Mouse (Mus musculus): ENCODE data around the gene Socs7.
"Not testable (repeated sequence)": the region's sequence is repeated elsewhere in the genome, so short reads cannot be mapped to it uniquely, and the experiment has no call there.

Gene Socs7

DNA sequence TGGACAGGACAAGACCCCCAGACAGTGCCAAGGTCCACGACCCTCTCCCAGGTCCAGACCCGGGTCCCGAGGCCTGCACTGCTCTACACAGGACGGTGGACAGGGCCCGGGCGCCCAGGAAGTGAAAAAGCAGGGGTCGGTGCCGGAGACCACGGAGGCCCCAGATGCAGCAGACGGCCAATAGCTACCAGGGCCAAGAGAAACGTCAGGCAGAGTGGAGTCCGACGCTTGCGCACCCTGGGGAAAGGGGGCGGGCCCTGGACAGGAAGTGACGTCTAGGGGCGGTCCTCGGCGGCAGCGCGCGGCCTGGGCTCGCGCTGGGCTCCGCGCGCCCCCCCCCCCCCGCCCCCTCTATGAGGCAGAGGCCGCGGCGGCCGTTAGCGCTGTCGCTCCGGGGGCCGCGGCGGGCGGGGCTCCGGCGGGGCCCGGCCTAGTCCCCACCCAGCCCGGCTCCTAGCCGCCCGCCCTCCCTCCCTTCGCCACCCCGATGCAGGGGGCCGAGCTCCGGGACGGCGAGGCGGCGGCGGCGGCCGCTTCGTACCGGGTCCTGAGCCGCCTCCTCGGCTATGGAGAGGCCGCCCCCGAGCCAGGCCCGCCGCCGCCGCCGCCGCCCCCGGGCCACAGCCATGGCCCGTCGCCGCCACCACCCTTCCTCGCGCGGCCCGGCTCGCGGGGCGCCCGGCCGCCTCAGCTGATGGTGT is at the start of gene Socs7:
Gene Socs7, plus strand, starts transcription at position 604 of the 701 bp plus-strand sequence.
- DNase-seq (ENCODE audit: low spot score in 2 of 2), result peak; percentile 87 to 94

DNA sequence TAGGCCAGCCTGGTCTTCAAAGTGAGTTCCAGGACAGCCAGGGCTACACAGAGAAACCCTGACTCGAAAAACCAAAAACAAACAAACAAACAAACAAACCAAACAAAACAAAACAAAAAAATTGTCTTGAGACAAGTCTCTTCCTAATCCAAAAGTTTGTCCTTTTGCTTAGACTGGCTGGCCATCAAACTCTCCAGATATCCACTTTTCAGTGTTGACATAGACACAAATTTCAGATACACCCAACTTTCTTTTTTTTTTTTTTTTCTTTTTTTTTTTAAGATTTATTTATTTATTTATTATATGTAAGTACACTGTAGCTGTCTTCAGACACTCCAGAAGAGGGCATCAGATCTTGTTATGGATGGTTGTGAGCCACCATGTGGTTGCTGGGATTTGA is 49.5 kb upstream of the Socs7 start:
- not testable (repeated sequence) for DNase-seq (ENCODE audit: low spot score in 2 of 2)

DNA sequence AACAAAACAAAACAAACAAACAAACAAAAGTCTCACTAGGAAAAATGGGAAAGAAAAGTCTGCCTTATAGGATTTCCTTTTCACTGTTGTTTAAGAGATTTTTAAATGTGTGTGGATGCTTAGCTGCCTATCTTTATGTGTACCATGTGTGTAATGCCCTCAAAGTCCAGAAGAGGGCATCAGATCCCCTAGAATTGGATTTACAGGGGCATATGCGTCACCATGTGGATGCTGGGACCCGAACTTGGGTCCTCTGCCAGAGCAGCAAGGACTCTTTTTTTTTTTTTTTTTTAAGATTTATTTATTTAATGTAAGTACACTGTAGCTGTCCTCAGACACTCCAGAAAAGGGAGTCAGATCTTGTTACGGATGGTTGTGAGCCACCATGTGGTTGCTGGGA is 48.2 kb upstream of the Socs7 start:
- no peak for DNase-seq (ENCODE audit: low spot score in 2 of 2)

DNA sequence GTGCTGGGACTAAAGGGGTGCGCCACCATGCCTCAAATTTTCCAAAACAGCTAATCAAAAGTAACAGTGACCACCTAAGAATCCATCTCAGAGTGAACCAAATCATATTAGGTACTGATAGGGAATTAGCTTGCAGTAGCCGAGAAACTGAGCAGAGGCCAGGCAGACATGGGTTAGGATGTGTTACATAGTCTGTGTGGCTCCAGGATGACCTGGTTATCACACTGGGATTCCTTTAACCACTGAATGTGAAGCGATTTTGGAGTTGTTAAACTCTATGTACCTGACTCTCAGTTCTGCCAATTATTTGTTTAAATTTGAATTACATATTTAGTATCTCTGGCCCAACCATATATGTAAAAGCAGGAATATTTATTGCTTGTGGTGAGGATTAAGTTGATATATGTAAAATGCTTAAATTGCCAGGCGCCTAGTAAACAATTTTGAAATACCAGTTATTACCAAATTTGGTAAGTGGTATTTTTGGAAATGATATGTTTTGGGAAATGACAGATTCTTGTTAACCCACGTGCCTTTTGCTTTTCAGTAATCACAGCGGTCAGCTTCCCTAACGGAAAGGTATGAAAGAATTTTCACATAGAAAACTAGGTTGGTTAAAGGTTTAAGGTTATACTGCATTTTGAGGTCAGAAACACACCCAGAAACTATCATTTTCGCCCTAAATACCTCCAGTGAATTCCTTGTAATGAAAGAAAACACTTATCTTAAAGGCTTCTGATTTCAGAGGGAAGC is 47.4 kb upstream of the Socs7 start:
- no peak for DNase-seq (ENCODE audit: low spot score in 2 of 2)

DNA sequence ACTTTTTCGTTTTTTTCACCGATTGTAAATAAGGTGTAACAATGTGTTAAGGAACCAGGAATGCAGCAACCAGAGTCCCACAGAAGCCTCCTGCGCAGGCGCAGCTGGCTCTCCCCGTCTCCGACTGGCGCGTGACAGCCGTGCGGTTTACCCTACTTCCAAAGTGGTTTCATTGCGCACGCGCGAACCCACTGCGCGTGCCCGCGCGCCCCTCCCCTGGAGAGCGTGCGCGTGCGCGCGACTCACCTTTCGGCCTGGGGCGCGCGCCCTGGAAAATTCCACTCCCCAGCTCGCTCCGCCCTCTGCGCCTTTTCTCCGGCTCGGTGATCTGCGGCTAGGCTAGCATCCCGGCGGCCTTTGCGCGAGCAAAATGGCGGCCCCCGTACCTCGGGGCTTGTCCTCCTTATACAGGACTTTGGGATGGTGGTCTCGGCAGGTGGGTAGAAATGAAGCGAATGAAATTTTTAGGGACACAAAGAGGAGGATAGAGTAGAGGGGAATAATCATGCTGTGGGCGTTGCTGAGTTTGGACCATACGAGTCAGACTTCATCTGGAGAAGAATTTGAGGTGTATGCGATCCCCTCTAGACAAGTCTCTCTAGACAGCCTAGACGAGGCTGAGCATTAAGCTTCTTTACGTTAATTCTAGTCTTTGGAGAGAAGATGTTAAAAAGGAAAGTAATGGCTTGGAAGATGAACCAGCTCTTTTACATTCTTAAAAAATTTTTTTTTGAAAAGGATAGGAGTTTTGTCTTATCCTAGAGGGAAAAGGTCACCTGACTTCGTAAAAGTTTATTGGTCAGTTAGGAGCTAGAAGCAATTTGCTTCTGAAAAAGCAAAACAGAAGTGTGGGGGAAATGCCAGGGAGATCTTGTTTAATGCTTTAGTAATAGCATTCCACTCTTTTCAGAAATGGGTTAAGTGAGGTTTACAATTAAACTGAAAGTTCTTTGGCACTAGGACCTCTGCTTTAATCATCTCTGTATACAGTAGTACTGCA is 46.5 kb upstream of the Socs7 start, which contains the start of gene Mrpl45:
Gene Mrpl45, plus strand, starts transcription at position 213 of the 1,000 bp plus-strand sequence.
- DNase-seq (ENCODE audit: low spot score in 2 of 2), result peak; percentile 96 to 99

DNA sequence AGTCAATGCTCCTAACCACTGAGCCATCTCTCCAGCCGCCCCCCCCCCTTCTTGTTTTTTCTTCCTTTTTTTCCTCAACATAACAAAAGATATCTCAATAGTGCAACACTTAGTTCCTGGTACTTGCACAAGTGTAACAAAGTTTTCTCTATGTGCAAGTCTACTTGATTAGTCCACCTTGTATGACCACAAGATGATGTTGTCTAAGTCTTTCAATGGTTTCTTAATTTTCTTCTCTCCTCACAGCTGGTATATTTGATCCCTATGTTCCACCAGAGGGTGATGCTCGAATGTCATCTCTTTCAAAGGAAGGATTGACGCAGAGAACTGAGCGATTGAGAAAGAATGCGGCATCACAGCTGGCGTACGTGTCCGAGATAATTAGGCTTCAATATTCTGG is 41.2 kb upstream of the Socs7 start:
- DNase-seq (ENCODE audit: low spot score in 2 of 2), result no peak

DNA sequence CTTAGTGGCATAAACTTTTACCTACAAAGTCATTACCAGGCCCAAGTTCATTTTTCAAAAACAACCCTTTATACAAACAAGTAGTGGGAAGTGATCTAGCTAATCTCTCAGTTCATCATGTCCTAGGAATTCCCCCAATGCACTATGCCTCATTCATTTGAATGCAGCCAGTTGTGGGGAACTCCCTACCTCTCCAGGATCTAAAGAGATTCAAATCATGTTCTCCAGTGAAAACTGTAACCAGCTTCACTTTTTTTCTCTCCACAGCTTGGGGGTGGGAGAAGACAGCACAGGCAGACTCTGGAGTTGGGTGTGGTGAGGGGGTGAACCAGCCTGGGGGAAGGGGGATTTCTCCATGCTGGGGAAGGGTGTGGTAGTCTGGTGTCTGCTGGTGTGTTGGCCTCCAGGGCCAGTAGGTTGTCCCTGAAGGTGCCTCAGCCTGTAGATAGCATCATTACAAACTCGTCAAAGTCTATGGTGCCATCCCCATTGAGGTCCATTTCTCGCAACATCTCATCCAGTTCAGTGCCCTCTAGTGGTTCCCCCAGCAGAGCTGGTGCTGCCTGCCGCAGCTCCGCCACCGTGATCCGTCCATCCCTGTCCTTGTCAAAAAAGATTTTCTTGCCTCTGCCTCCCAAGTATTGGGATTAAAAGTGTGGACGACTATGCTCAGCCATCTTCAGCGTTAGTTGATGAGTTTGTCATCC is 40.3 kb upstream of the Socs7 start:
- not testable (repeated sequence) for DNase-seq (ENCODE audit: low spot score in 2 of 2)

DNA sequence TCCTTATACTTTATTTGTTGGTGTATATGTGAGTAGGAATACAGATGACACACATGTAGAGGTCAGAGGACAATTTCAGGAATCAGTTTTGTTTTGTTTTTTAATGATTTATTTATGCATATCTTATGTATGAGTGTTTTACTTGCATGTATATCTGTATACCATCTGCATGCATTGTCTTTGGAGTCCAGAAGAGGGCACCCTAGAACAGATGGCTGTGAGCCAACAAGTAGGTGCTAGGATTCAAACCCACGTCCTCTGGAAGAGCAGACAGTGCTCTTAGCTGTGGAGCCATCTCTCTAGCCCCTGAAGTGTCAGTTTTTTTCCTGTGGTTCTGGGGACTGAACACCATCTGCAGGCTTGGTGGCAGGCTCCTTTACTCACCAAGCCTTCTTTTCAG is 37.1 kb upstream of the Socs7 start:
- no peak for DNase-seq (ENCODE audit: low spot score in 2 of 2)

DNA sequence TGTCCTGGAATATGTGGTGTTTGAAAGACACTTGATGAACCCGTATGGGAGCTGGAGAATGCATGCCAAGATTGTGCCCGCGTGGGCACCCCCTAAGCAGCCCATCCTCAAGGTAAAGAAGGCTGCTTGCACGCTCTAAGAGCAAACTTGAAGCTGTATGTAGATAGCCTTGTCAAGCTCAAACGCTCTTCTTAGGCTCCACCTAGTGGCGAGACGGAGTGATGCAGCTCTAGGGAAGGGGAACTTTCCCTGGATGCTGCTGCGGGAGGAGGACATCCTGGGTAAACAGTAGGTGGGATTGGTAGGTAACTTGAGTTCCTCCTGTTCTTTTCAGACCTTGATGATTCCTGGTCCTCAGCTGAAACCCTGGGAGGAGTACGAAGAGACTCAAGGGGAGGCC is 34.2 kb upstream of the Socs7 start:
- peak in 1 of 2 experiments; percentile 61 for DNase-seq (ENCODE audit: low spot score in 2 of 2)

DNA sequence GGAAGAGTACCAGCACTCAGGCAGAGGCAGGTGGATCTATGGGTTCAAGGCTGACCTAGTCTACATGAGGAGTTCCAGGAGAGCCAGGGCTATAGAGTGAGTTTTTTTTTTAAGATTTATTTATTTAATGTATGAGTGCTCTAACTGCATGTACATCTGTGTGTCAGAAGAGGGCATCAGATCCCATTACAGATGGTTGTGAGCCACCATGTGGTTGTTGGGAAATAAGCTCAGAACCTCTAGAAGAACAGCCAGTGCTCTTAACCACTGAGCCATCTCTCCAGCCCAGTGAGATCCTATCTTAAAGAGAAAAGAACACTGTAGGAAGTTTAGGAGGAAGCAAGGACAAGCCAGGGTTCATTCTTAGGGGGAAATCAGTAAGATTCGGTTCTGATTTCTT is 32.0 kb upstream of the Socs7 start:
- DNase-seq (ENCODE audit: low spot score in 2 of 2), result no peak

DNA sequence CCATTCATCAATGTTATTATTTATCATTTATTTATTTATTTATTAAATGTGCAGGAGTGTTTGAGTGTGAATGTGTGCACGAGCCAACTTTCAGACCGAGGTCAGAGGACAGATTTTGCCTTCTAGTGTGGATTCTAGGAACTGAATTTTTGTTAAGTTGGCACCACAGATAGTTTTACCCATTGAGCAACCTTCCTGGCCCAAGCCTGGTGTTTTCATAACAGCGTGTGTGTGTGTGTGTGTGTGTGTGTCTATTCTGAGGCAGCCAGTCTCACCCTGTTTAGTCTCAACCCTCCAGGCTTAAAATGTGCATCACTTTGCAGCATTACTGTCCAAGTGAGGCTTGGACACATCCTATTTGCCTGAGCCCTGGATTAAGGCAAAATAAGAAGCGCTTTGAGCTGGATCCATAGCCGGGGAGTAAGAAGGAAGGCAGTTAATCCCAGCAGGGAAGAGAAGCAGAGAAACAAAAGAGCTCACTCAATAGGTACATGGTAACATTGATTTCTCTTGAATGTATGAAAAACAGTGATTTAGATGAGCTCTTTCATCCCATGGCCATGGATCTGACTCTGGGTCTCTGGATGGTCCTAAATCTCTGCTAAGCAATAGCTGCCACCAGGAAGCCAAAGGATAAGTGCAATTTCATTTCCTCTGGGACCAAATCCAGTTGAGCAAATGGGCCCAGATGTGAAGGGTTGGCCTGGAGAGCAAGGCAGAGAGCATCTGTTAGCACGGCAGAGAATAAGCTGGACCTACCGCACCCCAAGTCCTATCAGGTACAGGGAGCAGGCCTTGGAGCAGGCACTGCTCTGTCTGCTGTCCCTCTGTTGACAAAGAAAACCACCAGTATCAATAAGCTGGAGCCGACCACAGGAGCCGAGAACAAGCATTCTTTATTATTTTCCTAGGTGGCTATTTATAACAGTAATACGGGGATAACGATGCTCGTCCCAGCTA is 30.8 kb upstream of the Socs7 start:
- DNase-seq (ENCODE audit: low spot score in 2 of 2), result no peak

DNA sequence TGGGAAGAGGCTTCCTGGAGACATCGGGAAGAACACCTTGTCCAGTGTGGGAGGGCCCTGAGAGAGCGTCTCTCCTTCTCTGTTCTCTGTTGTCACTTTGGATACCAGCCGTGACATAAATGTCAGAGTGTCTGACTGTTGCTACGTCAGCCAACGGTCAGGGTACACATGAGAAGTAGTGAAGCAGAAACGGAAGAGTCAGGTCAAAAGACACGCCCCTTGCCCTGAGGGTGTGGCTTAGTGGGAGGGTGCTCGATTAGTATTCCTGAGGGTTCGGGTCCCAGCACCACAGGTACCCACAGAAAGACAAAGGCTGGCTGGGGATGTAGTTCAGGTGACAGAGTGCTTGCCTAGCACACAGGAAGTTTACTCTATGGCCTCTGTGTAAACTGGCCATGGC is 29.3 kb upstream of the Socs7 start:
- DNase-seq (ENCODE audit: low spot score in 2 of 2), result no peak

DNA sequence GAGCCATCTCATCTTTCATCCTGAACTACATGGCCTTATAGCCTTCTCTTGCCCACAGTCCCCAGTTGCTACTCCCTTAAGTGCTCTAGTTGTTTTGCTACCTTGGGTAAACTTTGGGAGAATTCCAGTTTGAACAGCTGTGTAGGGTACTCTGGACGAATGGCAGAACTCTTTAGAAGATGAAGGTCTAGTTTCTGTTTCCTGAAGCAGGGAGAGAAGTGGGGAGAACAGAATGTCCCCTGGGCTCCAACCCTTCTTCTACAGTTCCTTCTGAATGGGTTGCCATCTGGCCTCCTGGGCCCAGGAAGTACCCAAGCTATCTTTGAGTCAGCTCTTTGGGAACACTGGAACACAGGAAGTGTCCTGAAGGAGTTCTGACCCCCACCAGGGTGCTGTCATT is 28.5 kb upstream of the Socs7 start:
- DNase-seq (ENCODE audit: low spot score in 2 of 2), result no peak

DNA sequence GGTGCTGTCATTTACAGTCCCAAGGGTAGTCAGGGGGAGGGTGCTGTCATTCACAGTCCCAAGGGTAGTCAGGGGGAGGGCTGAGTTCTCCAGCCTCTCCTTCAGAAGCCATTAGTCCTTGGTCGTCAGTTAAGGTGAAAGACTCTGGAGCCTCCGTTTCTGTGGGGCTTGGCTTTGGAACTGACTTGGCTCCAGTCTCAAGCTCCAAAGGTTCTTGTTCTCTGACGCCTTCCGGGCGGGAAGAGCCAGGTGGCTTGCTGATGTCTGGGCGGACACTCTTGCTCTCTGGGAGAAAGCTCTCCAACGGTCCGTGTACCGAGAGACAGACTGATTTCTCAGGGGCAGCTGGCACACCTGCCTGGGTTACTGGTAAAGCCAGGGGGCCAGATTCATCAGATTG is 28.0 kb upstream of the Socs7 start:
- DNase-seq (ENCODE audit: low spot score in 2 of 2), result no peak

DNA sequence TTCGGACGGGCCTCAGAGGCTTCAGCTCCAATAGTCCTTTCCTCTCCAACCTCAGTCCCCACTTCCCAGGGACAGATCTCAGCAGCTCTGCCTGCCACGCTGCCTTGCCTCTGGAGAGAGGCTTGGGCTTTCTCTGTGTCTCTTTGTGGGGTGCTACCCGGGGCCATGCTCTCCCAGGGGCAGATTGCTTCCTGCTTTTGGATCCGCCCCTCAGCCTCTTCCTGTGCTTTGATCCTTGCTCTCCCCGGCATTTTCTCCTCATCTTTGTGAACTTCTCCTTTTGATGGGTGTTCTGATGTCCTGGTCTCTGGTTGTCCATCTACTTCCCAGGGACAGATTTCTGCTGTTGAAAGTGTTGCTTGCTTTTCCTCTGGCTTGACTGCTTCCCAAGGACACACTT is 26.1 kb upstream of the Socs7 start:
- no peak for DNase-seq (ENCODE audit: low spot score in 2 of 2)

DNA sequence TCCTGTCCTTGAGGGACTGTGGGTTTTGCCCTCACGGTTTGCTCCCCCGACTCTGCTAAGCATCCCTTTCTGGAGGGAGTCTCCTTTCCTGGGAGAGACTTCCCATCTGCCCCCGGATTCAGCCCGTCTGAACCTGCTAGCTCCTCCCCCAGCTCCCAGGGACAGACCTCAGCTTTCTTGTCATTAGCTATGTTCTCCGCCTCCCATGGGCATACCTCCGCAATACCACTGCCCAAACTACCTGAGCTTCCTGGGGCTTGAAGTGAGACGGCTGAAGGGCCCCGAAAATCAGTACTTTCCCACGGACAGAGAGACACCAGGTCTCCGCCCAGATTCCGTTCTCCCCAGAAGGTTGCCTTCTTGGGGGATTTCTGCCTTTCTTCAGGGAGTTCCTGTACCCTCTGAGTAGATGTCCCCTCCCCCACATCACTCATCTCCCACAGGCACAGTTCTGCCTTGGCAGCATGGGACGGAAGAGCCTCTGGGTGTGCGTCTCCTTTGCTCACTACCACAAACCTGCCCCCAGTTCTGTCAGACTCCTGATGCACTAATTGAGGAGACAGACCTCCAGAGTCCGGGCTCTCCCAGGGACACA is 25.5 kb upstream of the Socs7 start:
- DNase-seq (ENCODE audit: low spot score in 2 of 2), result no peak

DNA sequence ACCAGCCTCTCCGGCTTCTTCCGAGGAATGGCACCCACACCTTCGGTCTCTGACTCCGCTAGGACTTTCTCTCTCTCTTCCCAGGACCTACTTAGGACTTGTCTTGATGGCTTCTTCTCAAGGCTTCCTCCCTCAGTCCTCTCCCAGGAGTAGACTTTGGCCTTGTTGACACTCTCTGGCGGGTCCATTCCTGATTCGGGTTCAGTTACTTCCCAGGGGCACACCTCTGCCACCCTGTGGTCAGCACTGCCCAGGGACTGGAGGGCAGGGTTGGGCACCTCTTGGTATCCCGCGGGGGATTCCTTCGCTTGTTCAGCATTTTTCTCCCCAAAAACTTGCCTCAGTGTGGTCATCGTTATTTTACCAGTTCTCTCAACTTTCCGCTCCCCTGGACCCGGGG is 25.0 kb upstream of the Socs7 start:
- DNase-seq (ENCODE audit: low spot score in 2 of 2), result no peak

DNA sequence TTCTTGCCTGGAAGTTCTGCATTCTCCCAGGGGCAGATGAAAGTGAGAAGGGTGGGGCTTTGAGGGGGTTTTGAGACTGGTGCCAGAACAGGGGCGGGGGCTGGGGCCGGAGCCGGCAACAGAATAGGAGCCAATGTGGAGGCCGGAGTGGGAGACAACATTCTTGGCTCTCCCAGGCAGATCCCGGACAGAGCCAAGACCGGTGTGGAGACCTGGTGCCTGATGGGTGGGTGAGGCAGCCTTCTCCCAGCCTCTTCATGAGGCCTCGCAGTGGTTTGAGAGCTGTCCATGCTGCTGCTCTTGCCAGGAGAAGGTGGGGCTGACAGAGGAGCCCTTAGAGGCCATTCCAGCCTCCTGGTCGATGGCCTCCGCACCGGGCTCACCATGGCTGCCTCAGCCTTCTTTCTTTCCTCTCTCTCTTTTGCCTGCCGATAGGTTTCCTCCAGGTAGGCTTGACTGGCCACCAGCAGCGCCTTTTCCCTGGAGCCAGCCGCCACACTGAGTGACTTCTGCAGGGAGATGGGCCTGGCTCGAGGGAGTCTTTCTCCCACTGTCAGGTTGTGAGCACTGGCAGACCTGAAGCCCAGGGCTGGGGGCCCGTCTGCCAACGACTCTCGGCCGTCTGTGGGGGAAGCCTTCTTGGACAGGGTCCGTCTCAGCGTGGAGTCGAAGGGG is 23.9 kb upstream of the Socs7 start:
- DNase-seq (ENCODE audit: low spot score in 2 of 2), result no peak

DNA sequence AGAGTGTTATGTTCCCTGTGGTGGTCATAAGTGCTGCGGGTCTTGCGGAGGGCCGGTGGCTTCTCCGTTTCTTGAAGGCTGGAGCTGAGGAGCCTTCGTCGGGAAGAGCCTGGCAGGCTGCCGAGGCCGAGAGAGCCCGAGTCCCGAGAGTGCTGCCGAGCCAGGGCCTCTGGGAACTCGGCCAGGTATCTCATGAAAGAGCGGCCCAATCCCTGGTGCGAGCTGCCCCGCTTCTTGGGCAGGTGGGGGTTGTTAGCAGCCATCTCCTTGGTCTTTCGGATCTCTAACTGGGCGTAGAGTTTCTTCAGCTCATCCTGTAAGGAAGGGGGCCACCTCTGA is 23.4 kb upstream of the Socs7 start:
- peak in 1 of 2 experiments; percentile 34 for DNase-seq (ENCODE audit: low spot score in 2 of 2)
